Mouse (Mus musculus) urinary bladder, adult 2 months (tissue): ENCODE measurements around the gene Ccdc105. TPM values are rescaled to one million over a fixed set of nuclear protein-coding genes. Genes with fewer than 3 reads are reported as not detected.

Experiments used
- DNase-seq: peaks from one replicate; pipeline ENCODE4 v3.0.0; 2022; ENCODE audit warnings: low spot score
- polyA plus RNA-seq: library from polyadenylated mRNA; depleted of rRNA; stranded (reverse); fragments of >200 nt; gene quantifications from 2 replicates; pipeline ENCODE4 v1.2.3, GENCODE M21; 2012; rRNA removed

Ccdc105 gene
- polyA plus RNA-seq, 1 experiment: 0.03 TPM

DNA sequence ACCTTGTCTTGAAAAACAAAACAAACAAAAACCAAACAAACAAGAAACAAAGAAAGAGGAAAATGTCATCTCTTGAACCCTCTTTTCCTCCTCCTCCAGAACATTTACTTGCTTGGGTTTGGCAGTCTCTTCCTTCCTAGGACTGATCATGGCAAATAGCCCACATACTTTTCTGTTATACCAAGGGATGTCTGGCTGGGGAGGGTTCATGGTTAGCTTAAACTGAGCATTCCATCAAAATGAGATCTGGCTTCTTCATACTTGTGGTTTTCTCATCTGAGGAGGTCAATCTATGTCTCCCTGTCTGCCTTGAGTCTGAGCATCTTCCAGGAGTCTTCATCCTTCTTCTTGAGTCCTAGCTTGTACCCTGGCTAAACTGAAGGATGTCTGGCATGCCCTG is 36.6 kb downstream of the Ccdc105 start:
- DNase-seq: no peak

DNA sequence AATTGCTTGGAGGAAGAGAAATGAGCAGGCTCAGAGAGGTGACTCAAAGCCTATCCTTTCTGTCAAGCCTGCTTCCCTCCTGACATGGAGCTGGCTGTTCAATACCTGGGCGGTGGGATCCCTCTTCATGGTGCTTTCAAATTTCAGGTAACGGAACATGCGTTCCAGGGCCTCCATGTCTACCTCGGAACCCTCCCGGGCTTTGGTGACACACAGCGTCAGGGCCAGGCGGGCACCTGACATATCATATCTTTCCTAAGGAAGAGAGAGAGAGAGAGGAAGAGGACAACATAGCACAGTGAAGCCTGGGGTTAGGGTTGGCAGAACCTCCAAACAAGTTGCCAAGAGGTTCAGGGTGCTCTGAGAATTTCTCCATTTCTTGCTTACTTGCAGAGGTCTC is 37.7 kb downstream of the Ccdc105 start:
- DNase-seq: no peak

DNA sequence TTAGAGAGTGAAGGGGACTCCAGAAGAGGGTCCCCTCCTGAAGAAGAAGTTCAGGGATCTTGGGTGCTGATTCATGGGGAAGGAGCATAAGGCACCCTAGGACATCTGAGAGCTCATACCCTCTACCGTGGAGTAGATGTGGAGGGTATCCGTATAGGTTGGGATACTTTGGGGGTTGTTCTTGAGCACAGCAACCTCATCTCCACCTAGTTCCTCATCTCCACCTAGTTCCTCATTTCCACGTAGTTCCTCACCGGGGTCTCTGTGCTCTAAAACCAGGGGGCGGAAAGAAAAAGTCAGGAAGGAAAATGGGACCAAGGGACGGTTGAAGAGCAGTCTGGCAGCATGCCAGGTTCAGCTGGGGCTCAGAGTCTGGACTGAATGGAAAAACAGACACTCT is 38.7 kb downstream of the Ccdc105 start:
- DNase-seq: no peak

DNA sequence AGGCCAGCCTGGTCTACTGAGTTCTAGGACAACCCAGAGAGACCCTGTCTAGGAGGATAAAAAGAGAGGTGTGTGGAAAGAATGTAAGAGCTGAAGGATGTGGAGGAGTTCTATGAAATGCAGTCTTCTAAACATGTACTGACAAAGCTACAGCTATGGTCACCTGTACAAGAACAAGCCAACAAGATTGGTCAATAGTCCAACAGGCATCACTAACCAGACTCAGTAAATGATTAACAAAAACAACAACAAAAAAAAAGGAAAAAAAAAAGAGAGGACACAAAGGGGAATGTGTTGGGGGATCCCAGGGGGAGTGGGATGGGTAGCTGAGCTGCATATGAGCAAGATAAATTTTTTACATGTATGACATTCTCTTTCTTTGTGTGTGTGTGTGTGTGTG is 42.2 kb downstream of the Ccdc105 start:
- DNase-seq: no peak

DNA sequence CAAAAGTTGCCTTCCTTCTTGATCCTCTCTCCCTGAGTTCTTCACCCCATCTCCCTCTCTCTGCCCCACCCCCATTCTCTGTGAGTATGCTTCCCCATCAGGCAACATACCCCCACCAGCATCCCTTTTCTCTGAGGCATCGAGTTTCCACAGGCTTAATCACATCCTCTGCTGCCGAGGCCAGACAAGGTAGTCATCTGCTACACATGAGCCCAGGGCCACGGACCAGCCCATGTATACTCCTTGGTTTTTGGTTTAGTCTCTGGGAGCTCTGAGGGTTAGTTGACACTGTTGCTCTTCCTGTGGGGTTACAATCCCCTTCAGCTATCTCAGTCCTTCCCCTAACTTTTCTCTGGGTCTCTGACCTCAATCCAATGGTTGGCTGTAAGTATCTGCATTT is 52.0 kb downstream of the Ccdc105 start:
- DNase-seq: no peak

Other genes with a start within 250 kb of the Ccdc105 start
- gene Olfr1358, start 235.6 kb downstream of the Ccdc105 start, polyA plus RNA-seq: not detected in 2 replicates
- gene Ilvbl, start 178.7 kb downstream of the Ccdc105 start, polyA plus RNA-seq: 32.3 and 38.6 TPM in 2 replicates
- gene Syde1, start 161.1 kb downstream of the Ccdc105 start, polyA plus RNA-seq: 27.8 and 29.4 TPM in 2 replicates
- not detected in 2 replicates for gene Olfr1357, start 135.0 kb downstream of the Ccdc105 start, polyA plus RNA-seq
- 0.09 TPM in 1 of 2 replicates, not detected in the other for gene Casp14, start 34.8 kb downstream of the Ccdc105 start, polyA plus RNA-seq
- gene Slc1a6, start 27.4 kb upstream of the Ccdc105 start, polyA plus RNA-seq: 1.3 and 1.4 TPM in 2 replicates
- gene Olfr1356, start 99.1 kb upstream of the Ccdc105 start, polyA plus RNA-seq: not detected in 2 replicates
- not detected in 2 replicates for gene Olfr1355, start 122.5 kb upstream of the Ccdc105 start, polyA plus RNA-seq
- gene Olfr1354, start 160.1 kb upstream of the Ccdc105 start, polyA plus RNA-seq: not detected in 2 replicates
- gene Olfr8, start 197.6 kb upstream of the Ccdc105 start, polyA plus RNA-seq: not detected in 2 replicates
- not detected in 2 replicates for gene Olfr1353, start 210.2 kb upstream of the Ccdc105 start, polyA plus RNA-seq
- gene Olfr1352, start 228.0 kb upstream of the Ccdc105 start, polyA plus RNA-seq: not detected in 2 replicates